Comparison of ENCODE assay signal across 14 mouse cellular contexts in the genomic region with DNA sequence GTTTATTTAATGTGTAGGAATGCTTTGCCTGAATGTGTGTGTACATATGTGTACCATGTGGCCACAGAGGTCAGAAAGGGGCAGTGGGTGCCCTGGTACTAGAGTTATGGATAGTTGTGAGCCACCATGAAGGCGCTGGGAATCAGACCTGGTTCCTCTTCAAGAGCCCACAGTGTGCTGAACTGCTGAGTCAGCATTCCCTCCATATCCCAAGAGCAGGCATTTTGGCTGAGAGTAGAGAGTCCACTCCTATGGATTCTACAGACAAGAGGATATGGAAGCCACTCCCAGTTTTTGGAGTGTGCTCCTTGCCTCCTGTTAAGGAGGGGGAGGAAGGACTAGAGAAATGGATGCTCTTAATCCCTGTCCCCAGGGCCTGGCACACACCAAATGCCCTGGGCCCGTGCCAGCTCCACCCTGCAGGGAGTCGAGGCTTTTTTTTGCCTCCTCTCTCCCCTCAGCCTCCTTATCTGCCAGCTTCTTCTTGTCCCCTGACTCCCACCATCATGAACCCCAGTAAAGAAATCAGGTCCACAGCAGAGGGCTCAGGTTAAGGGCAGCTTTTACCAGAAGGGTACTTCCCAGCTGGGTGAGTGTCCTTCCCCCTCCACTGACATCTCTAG. TPM values are rescaled to one million over a fixed set of nuclear protein-coding genes. Genes with fewer than 3 reads are reported as not detected.
A peak's percentile ranks its signal among the peaks of the same experiment; 100 is the strongest.
DNase-seq lines count a peak whose midpoint lies in the region; ATAC-seq lines count a peak whose summit lies in the region.
"Had no signal": no experiment of that assay in that cellular context is flagged by ENCODE, and none has a peak within 500 bp of the region (broad histone marks: within the 10 kb centered on the region; RNA-seq: fewer than 3 reads in every experiment).

No protein-coding gene starts in this region.

- intact Hi-C loops in left cerebral cortex, postnatal 4 days (cut with DNase I): no loop called here

- ATAC-seq in erythroid progenitor cell, adult 5-6 weeks (replicated peaks; ENCODE audit: low FRiP score, poor library complexity, severe bottlenecking): peak; percentile 72
- ATAC-seq: CD4-positive, CD25-positive, alpha-beta regulatory T cell, adult 4 months; inflammation-experienced regulatory T-cells, adult 6 months; midbrain, embryonic 16.5 days had no signal

- peak; percentile 51 for DNase-seq in left cerebral cortex, postnatal 4 days
- no peak for DNase-seq in left cerebral cortex, adult 8-10 months (ENCODE audit: low spot score in 2 of 2)
- peak; percentile 42 for DNase-seq in MN1 (ENCODE audit: low spot score)
- DNase-seq in testis, postnatal 14 days (ENCODE audit: low spot score): peak; percentile 67
- DNase-seq in ovary, postnatal 10 days (ENCODE audit: low spot score): no peak
- no peak for DNase-seq in kidney, adult 11 months
- DNase-seq: cerebellum, adult 11-12 months; heart, adult 18-20 months; kidney, adult 9 months; right cerebral cortex, postnatal 14 days had no signal

RNA-seq across cellular contexts. Expression of gene Fgd2, which starts 58.2 kb away (rescaled TPM):
- 1 to 10 TPM; 4.5 to 6.4 TPM for total RNA-seq in left cerebral cortex, postnatal 4 days (2021)
- total RNA-seq in left cerebral cortex, adult 8-10 months (2022): 1 to 10 TPM; 7.5 to 7.9 (median 7.6) TPM
- total RNA-seq in erythroid progenitor cell, adult 5-6 weeks (2015; ENCODE audit: low replicate concordance): 4.0 and 6.3 TPM in 2 replicates
- total RNA-seq in erythroid progenitor cell, adult 5-6 weeks (2017; ENCODE audit: low replicate concordance): 0.98 and 5.0 TPM in 2 replicates

Comparison
In these comparisons a context has a peak if more than half of its experiments do, and no peak if none do; other contexts are left out.
1. DNase-seq: peak in left cerebral cortex, postnatal 4 days (single experiment), MN1 (single experiment) and testis, postnatal 14 days (single experiment); none in left cerebral cortex, adult 8-10 months (0 of 2), ovary, postnatal 10 days (single experiment) and kidney, adult 11 months (single experiment).